Mouse (Mus musculus): ENCODE measurements around the gene Rpl36al.

DNA sequence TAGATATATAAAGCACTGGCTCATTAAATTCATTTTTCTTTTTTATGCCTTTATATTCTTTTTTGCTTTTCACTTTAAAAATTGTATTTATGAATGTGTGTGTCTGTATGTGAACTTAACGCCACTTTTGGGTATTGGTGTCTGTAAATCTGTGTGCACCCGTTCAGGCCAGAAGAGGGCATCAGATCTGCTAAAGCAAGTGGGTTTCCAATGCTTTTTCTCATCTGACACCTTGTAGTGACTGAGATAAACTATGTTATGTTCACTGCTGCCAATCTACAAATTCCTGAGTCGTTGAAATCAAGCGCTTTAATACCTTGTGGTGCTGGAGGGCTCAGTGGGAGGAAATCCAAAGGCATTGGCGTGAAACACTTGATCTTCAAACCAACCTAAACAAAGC, 27.2 kb upstream of the Rpl36al start:
- no peak for TF ChIP-seq CTCF (IDR thresholded peaks at IDR 0.05; ENCODE audit: insufficient read depth, low read depth, low read length)
- no peak for TF ChIP-seq POLR2A (IDR thresholded peaks at IDR 0.05; ENCODE audit: insufficient read depth, low read depth, low read length)

Measured in olfactory bulb, adult 2 months (tissue).